Mouse (Mus musculus): ENCODE measurements around the gene Caap1. TPM values are rescaled to one million over a fixed set of nuclear protein-coding genes. Genes with fewer than 3 reads are reported as not detected.

Caap1 gene
- polyA plus RNA-seq, 1 experiment from 2014 or later = 17.3 TPM

- no peak overlapping the region for H3K9ac ChIP-seq
- no peak for ATAC-seq (replicated peaks)
- H3K9me3 ChIP-seq = no peaks in the 10 kb centered on the region
- no peaks in the 10 kb centered on the region for H3K4me1 ChIP-seq
- H3K27ac ChIP-seq = no peak overlapping the region
- 0 out of 2 replicates have a peak, but pooled peaks cover 4% of the 10 kb centered on the region for H3K36me3 ChIP-seq (replicated peaks)
- no peak overlapping the region for H3K4me3 ChIP-seq
- no peaks in the 10 kb centered on the region for H3K27me3 ChIP-seq (replicated peaks)
- 94% methylated on average over 2 of the region's 2 CpGs for WGBS
- H3K4me2 ChIP-seq = no peak overlapping the region
Observed at GRCm38 (mm10) chr4:94459424-94459823, 97.2 kb downstream of the Caap1 start.

DNA sequence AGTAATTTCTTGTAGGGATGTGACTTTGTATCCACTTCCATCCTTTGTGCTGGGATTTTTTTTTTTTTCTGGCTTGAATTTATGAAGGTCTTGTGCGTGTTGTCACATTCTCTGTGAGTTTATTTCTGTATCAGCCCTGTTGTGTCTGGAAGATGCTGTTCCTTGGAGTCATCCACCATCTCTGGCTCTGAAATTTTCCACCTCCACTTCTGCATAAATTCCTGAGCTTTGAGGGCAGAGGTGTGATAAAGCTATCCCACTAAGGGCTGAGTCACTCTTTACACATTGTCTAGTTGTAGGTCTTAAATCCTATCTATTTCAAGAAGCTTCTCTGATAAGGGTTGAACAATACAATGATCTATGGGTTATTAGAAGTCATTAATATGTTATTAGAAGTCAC lies 101.7 kb downstream of the Caap1 start:
- H3K4me2 ChIP-seq = no peak overlapping the region
- no peaks in the 10 kb centered on the region for H3K4me1 ChIP-seq
- no peak overlapping the region for H3K4me3 ChIP-seq
- no peaks in the 10 kb centered on the region for H3K9me3 ChIP-seq
- H3K27ac ChIP-seq = no peak overlapping the region
- 100% methylated on average over 1 of the region's 1 CpGs for WGBS
- H3K9ac ChIP-seq = no peak overlapping the region
- 0 out of 2 replicates have a peak, but pooled peaks cover 4% of the 10 kb centered on the region for H3K36me3 ChIP-seq (replicated peaks)
- no peaks in the 10 kb centered on the region for H3K27me3 ChIP-seq (replicated peaks)
- no peak for ATAC-seq (replicated peaks)

Other genes starting within 250 kb of the Caap1 start
- gene Gm10306, start 250 bp downstream of the Caap1 start, polyA plus RNA-seq (2015; fragmentation: Nextera tagmentation; extraction: Ambion mirVana) = 0.70 TPM in 1 of 2 replicates, not detected in the other
- gene Plaa, start 46.4 kb upstream of the Caap1 start, polyA plus RNA-seq (2015; fragmentation: Nextera tagmentation; extraction: Ambion mirVana) = 72.6 and 74.9 TPM in 2 replicates
- 20.5 and 23.1 TPM in 2 replicates for gene Ift74, start 57.7 kb upstream of the Caap1 start, polyA plus RNA-seq (2015; fragmentation: Nextera tagmentation; extraction: Ambion mirVana)
- 0.32 and 0.37 TPM in 2 replicates for gene Lrrc19, start 93.3 kb upstream of the Caap1 start, polyA plus RNA-seq (2015; fragmentation: Nextera tagmentation; extraction: Ambion mirVana)
- gene Tek, start 182.5 kb upstream of the Caap1 start, polyA plus RNA-seq (2015; fragmentation: Nextera tagmentation; extraction: Ambion mirVana) = 8.8 and 9.5 TPM in 2 replicates

Measured in midbrain, embryonic 15.5 days (tissue).